Mouse (Mus musculus): ENCODE results near the gene Olfr1444. TPM values are rescaled to one million over a fixed set of nuclear protein-coding genes. Genes with fewer than 3 reads are reported as not detected.

Gene Olfr1444
- polyA plus RNA-seq, 1 experiment from 2014 or later: not detected

DNA sequence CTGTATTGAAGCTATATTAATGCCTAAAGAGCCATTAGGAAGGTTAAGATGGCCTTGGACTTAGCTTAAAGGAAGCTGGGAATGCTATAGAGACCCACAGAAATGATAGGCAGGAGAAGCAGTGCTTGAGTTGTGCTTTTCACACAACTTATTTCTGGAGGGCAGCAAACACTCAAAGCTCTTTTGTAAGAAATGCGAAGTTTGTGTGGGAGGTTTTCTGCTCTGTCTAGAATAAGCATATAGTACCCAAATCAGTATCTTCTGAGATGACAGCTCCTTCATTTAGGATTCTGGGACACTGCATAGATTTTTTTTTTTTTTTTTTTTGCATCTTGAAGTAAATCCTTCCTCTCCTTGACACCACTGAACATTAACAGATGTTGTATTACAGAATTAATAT, 18.6 kb upstream of the Olfr1444 start:
- 74% methylated on average over 1 of the region's 1 CpGs for WGBS
- no peaks in the 10 kb centered on the region for H3K36me3 ChIP-seq (ENCODE audit: control insufficient read depth, insufficient read depth, low read length)
- no peak for ATAC-seq (ENCODE audit: low FRiP score)
- no peaks in the 10 kb centered on the region for H3K4me1 ChIP-seq (ENCODE audit: control insufficient read depth, insufficient read depth, low read length)
- H3K4me2 ChIP-seq: no peak overlapping the region
- H3K9me3 ChIP-seq (ENCODE audit: control insufficient read depth, low read length): no peaks in the 10 kb centered on the region
- no peak overlapping the region for H3K9ac ChIP-seq (ENCODE audit: low read length)
- no peak overlapping the region for H3K27ac ChIP-seq (ENCODE audit: low read depth, low read length)
- no peaks in the 10 kb centered on the region for H3K27me3 ChIP-seq (ENCODE audit: control insufficient read depth, insufficient read depth, low read length)
- no peak overlapping the region for H3K4me3 ChIP-seq (ENCODE audit: low read depth, low read length)
- DNase-seq (ENCODE audit: low spot score, missing footprints): no peak

DNA sequence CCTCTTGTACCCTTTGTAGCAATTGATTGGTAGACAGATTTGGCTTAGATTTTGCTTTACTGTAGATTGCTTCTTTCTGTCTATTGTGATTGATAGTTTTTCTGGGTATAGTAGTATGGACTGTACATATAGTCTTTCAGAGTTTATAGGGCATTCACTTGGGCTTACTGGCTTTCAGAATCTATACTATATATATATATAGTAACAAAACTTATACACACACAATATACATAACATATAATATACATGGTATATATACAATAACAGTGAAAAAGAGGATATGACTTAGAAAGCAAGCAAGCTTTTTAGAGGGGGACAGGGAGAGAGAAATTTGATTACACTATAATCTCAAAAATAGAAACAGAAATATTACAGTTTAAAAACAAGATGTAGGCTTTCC, 10.7 kb upstream of the Olfr1444 start, which contains the start of gene Gm5244:
TSS of gene Gm5244 (plus strand) at position 301 of the 400 bp plus-strand sequence.
- ATAC-seq (ENCODE audit: low FRiP score): no peak
- no peak for DNase-seq (ENCODE audit: low spot score, missing footprints)
- H3K4me1 ChIP-seq (ENCODE audit: control insufficient read depth, insufficient read depth, low read length): no peaks in the 10 kb centered on the region

DNA sequence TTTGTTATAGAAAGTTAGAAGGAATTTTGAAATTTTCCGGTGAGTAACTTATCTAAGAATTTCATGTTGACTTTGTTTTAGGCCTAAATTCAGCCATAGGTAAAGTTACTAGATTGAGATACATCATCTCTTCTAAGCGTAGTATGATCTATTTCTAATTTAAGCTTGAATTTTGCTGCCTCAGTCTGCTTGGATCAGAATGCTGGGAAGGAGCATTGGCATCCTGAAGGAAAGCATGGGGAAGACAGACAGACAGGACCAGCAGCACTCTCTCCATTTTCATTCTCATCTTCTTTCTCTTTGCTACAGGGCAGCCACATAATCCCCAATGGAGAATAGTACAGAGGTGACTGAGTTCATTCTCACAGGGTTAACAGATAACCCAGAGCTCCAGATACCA, 26.5 kb downstream of the Olfr1444 start, which contains the start of gene Olfr1445:
TSS of gene Olfr1445 (plus strand) at position 301 of the 400 bp plus-strand sequence.
- H3K4me3 ChIP-seq (ENCODE audit: low read depth, low read length): no peak within 1 kb of the TSS
- H3K27ac ChIP-seq (ENCODE audit: low read depth, low read length): no peak within 1 kb of the TSS
- WGBS: 86% methylated on average over 2 of the region's 2 CpGs
- no peaks in the 10 kb centered on the region for H3K36me3 ChIP-seq (ENCODE audit: control insufficient read depth, insufficient read depth, low read length)
- no peaks in the 10 kb centered on the region for H3K4me1 ChIP-seq (ENCODE audit: control insufficient read depth, insufficient read depth, low read length)
- H3K9ac ChIP-seq (ENCODE audit: low read length): no peak within 1 kb of the TSS
- H3K9me3 ChIP-seq (ENCODE audit: control insufficient read depth, low read length): no peaks in the 10 kb centered on the region
- DNase-seq (ENCODE audit: low spot score, missing footprints): no peak
- ATAC-seq (ENCODE audit: low FRiP score): no peak
- H3K27me3 ChIP-seq (ENCODE audit: control insufficient read depth, insufficient read depth, low read length): no peaks in the 10 kb centered on the region
- no peak within 1 kb of the TSS for H3K4me2 ChIP-seq

More for the DNA sequence above, 10.7 kb upstream of the Olfr1444 start, which contains the start of gene Gm5244:
- no peaks in the 10 kb centered on the region for H3K9me3 ChIP-seq (ENCODE audit: control insufficient read depth, low read length)
- H3K4me3 ChIP-seq (ENCODE audit: low read depth, low read length): no peak within 1 kb of the TSS
- H3K27ac ChIP-seq (ENCODE audit: low read depth, low read length): no peak within 1 kb of the TSS
- H3K36me3 ChIP-seq (ENCODE audit: control insufficient read depth, insufficient read depth, low read length): no peaks in the 10 kb centered on the region
- H3K9ac ChIP-seq (ENCODE audit: low read length): no peak within 1 kb of the TSS
- no peaks in the 10 kb centered on the region for H3K27me3 ChIP-seq (ENCODE audit: control insufficient read depth, insufficient read depth, low read length)
- H3K4me2 ChIP-seq: no peak within 1 kb of the TSS

- no peak within 1 kb of the TSS for H3K9ac ChIP-seq (ENCODE audit: low read length)
- H3K27ac ChIP-seq (ENCODE audit: low read depth, low read length): no peak within 1 kb of the TSS
- DNase-seq (ENCODE audit: low spot score, missing footprints) (no peak), ATAC-seq (ENCODE audit: low FRiP score) (no peak)
- no peaks in the 10 kb centered on the region for H3K9me3 ChIP-seq (ENCODE audit: control insufficient read depth, low read length)
- H3K4me2 ChIP-seq: no peak within 1 kb of the TSS
- no peaks in the 10 kb centered on the region for H3K36me3 ChIP-seq (ENCODE audit: control insufficient read depth, insufficient read depth, low read length)
- WGBS: 78% methylated on average over 1 of the region's 1 CpGs
- no peaks in the 10 kb centered on the region for H3K4me1 ChIP-seq (ENCODE audit: control insufficient read depth, insufficient read depth, low read length)
- no peak within 1 kb of the TSS for H3K4me3 ChIP-seq (ENCODE audit: low read depth, low read length)
- H3K27me3 ChIP-seq (ENCODE audit: control insufficient read depth, insufficient read depth, low read length): no peaks in the 10 kb centered on the region
Observed at GRCm38 (mm10) chr19:12893424-12893823, 36.3 kb downstream of the Olfr1444 start, which contains the start of gene Olfr1446. Olfr1446 (minus strand) TSS chr19:12893524.

DNA sequence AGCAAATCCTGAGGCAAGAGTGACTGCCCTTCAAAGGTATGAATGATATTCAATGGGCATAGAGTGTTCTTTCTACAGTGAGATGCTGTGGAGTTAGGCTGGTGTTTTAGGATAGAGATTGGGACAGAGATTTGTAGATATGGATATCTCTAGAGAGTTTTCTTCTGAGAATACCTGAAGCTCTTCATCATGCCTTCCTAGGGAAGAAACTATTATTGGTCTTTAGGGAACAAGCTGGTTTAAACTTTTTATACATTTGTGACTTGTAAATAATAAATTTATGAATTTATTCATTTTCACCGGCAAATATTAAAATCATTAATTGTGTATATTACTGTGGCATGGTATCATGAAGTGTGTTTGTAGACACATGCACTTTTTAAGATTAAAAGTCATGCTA, 46.6 kb downstream of the Olfr1444 start, which contains the start of gene Olfr1447:
TSS of gene Olfr1447 (minus strand) at position 101 of the 400 bp plus-strand sequence.
- Histone ChIP-seq H3K27me3 (ENCODE audit: control insufficient read depth, insufficient read depth, low read length) (no peaks in the 10 kb centered on the region), H3K9ac (ENCODE audit: low read length) (no peak within 1 kb of the TSS), H3K4me3 (ENCODE audit: low read depth, low read length) (no peak within 1 kb of the TSS), H3K4me1 (ENCODE audit: control insufficient read depth, insufficient read depth, low read length) (no peaks in the 10 kb centered on the region), H3K27ac (ENCODE audit: low read depth, low read length) (no peak within 1 kb of the TSS), H3K36me3 (ENCODE audit: control insufficient read depth, insufficient read depth, low read length) (no peaks in the 10 kb centered on the region), H3K4me2 (no peak within 1 kb of the TSS), H3K9me3 (ENCODE audit: control insufficient read depth, low read length) (no peaks in the 10 kb centered on the region)
- DNase-seq (ENCODE audit: low spot score, missing footprints) (no peak), ATAC-seq (ENCODE audit: low FRiP score) (no peak)
- 89% methylated on average over 1 of the region's 1 CpGs for WGBS

Other genes with a start within 250 kb of the Olfr1444 start
- gene Glyat, start 224.0 kb upstream of the Olfr1444 start, polyA plus RNA-seq (2014; fragmentation: Nextera tagmentation; extraction: Ambion mirVana): not detected in 2 replicates
- gene Olfr1442, start 186.8 kb upstream of the Olfr1444 start, polyA plus RNA-seq (2014; fragmentation: Nextera tagmentation; extraction: Ambion mirVana): not detected in 2 replicates
- gene Olfr1443, start 179.2 kb upstream of the Olfr1444 start, polyA plus RNA-seq (2014; fragmentation: Nextera tagmentation; extraction: Ambion mirVana): not detected in 2 replicates
- not detected in 2 replicates for gene Keg1, start 161.5 kb upstream of the Olfr1444 start, polyA plus RNA-seq (2014; fragmentation: Nextera tagmentation; extraction: Ambion mirVana)
- gene Cntf, start 91.7 kb upstream of the Olfr1444 start, polyA plus RNA-seq (2014; fragmentation: Nextera tagmentation; extraction: Ambion mirVana): 0.36 and 0.91 TPM in 2 replicates
- 13.1 and 13.2 TPM in 2 replicates for gene Zfp91, start 61.2 kb upstream of the Olfr1444 start, polyA plus RNA-seq (2014; fragmentation: Nextera tagmentation; extraction: Ambion mirVana)
- gene Lpxn, start 61.1 kb upstream of the Olfr1444 start, polyA plus RNA-seq (2014; fragmentation: Nextera tagmentation; extraction: Ambion mirVana): 0.92 and 1.2 TPM in 2 replicates
- not detected in 2 replicates for gene Gm5244, start 10.6 kb upstream of the Olfr1444 start, polyA plus RNA-seq (2014; fragmentation: Nextera tagmentation; extraction: Ambion mirVana)
- not detected in 2 replicates for gene Olfr1445, start 26.6 kb downstream of the Olfr1444 start, polyA plus RNA-seq (2014; fragmentation: Nextera tagmentation; extraction: Ambion mirVana)
- not detected in 2 replicates for gene Olfr1446, start 36.2 kb downstream of the Olfr1444 start, polyA plus RNA-seq (2014; fragmentation: Nextera tagmentation; extraction: Ambion mirVana)
- gene Olfr1447, start 46.5 kb downstream of the Olfr1444 start, polyA plus RNA-seq (2014; fragmentation: Nextera tagmentation; extraction: Ambion mirVana): not detected in 2 replicates
- not detected in 2 replicates for gene Olfr1448, start 67.1 kb downstream of the Olfr1444 start, polyA plus RNA-seq (2014; fragmentation: Nextera tagmentation; extraction: Ambion mirVana)
- gene Olfr1449, start 73.6 kb downstream of the Olfr1444 start, polyA plus RNA-seq (2014; fragmentation: Nextera tagmentation; extraction: Ambion mirVana): not detected in 2 replicates
- gene Olfr1450, start 93.0 kb downstream of the Olfr1444 start, polyA plus RNA-seq (2014; fragmentation: Nextera tagmentation; extraction: Ambion mirVana): not detected in 2 replicates
- not detected in 2 replicates for gene Olfr1451, start 137.7 kb downstream of the Olfr1444 start, polyA plus RNA-seq (2014; fragmentation: Nextera tagmentation; extraction: Ambion mirVana)
- not detected in 2 replicates for gene Olfr1453, start 171.0 kb downstream of the Olfr1444 start, polyA plus RNA-seq (2014; fragmentation: Nextera tagmentation; extraction: Ambion mirVana)
- gene Olfr1454, start 203.3 kb downstream of the Olfr1444 start, polyA plus RNA-seq (2014; fragmentation: Nextera tagmentation; extraction: Ambion mirVana): not detected in 2 replicates
- gene Olfr1457, start 240.6 kb downstream of the Olfr1444 start, polyA plus RNA-seq (2014; fragmentation: Nextera tagmentation; extraction: Ambion mirVana): not detected in 2 replicates
- not detected in 2 replicates for gene Olfr1458, start 249.5 kb downstream of the Olfr1444 start, polyA plus RNA-seq (2014; fragmentation: Nextera tagmentation; extraction: Ambion mirVana)